Mouse (Mus musculus) embryonic fibroblast, embryonic 13.5 days (primary cell): ENCODE data around the gene Wdr86.

Source experiments
- CTCF ChIP-seq: IDR thresholded peaks from 2 replicates; pipeline ENCODE4 v1.5.1; 2011; ENCODE audit warnings: mild to moderate bottlenecking, control low read depth, low read length, moderate library complexity, borderline replicate concordance; ENCODE audit not compliant: insufficient read depth
- POLR2A ChIP-seq: IDR thresholded peaks from 2 replicates; pipeline ENCODE4 v1.6.1; 2011; ENCODE audit warnings: low read depth, mild to moderate bottlenecking, control low read depth, low read length, moderate library complexity

GRCm38 (mm10) chr5:24686176-24686575 is 44.4 kb downstream of the Wdr86 start:
- TF ChIP-seq CTCF, result no peak
- TF ChIP-seq POLR2A, result 0 out of 2 replicates have a peak, but pooled peaks have one; percentile 22
